Mouse (Mus musculus) testis, adult 2 months (tissue): Measurements from ENCODE around the gene Serinc5. TPM values are rescaled to one million over a fixed set of nuclear protein-coding genes. Genes with fewer than 3 reads are reported as not detected.
"Not testable (repeated sequence)": the region's sequence is repeated elsewhere in the genome, so short reads cannot be mapped to it uniquely, and the experiment has no call there.

Source experiments
- H3K27ac ChIP-seq: fragments of 200-500 bp; 2 replicates; pipeline ENCODE4 v1.5.1; 2012; ENCODE audit warnings: low read depth, low read length; ENCODE audit not compliant: control insufficient read depth, insufficient read depth
- H3K27me3 ChIP-seq: fragments of 200-500 bp; 2 replicates; pipeline ENCODE4 v1.6.1; 2012; ENCODE audit warnings: mild to moderate bottlenecking, low read length, moderate library complexity; ENCODE audit not compliant: control insufficient read depth, insufficient read depth
- H3K36me3 ChIP-seq: fragments of 200-500 bp; 2 replicates; pipeline ENCODE4 v1.6.1; 2012; ENCODE audit warnings: mild to moderate bottlenecking, low read length; ENCODE audit not compliant: control insufficient read depth, insufficient read depth
- H3K4me1 ChIP-seq: fragments of 200-500 bp; 2 replicates; pipeline ENCODE4 v1.6.1; 2012; ENCODE audit warnings: low read length; ENCODE audit not compliant: control insufficient read depth, insufficient read depth
- H3K4me3 ChIP-seq: fragments of 200-500 bp; 2 replicates; pipeline ENCODE4 v1.5.1; 2012; ENCODE audit warnings: low read depth, mild to moderate bottlenecking, low read length, moderate library complexity, mixed read lengths; ENCODE audit not compliant: control insufficient read depth
- CTCF ChIP-seq: fragments of 200-500 bp; IDR thresholded peaks from 2 replicates; pipeline ENCODE4 v1.5.1; 2012; ENCODE audit warnings: low read depth, mild to moderate bottlenecking, inconsistent platforms, low read length, moderate library complexity; ENCODE audit not compliant: control insufficient read depth, insufficient read depth, insufficient replicate concordance
- POLR2A ChIP-seq: fragments of 200-500 bp; IDR thresholded peaks from 2 replicates; pipeline ENCODE4 v1.6.1; 2012; ENCODE audit warnings: low read depth, mild to moderate bottlenecking, inconsistent platforms, low read length, moderate library complexity; ENCODE audit not compliant: control insufficient read depth
- polyA plus RNA-seq: library from polyadenylated mRNA; depleted of rRNA; stranded (reverse); fragments of >200 nt; gene quantifications from 2 replicates; pipeline ENCODE4 v1.2.3, GENCODE M21; 2012

Gene Serinc5
- polyA plus RNA-seq, 1 experiment: 10.1 TPM

- no peak for TF ChIP-seq POLR2A
- no peak for TF ChIP-seq CTCF
- no peak overlapping the region for H3K27ac ChIP-seq
Observed at GRCm38 (mm10) chr13:92681541-92681940, 70.7 kb downstream of the Serinc5 start.

DNA sequence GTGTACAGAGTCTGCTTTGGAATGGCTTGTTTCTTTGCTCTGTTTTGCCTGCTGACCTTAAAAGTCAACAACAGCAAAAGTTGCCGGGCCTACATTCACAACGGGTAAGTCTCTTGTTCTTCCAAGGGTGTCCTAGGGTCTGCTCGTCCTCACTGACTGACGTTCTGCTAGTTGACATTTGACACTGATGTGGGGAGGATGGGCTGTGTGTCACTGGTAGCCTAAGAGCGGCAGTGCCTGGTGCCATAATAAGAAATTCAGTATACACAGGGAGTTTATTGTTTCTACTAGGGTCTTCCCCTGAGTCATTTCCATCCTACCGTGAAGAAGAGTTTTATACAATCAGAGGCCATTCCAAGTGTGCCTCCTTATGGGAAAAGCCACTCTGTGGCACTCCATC lies 71.9 kb downstream of the Serinc5 start:
- Histone ChIP-seq H3K4me3 (no peak overlapping the region), H3K27ac (no peak overlapping the region), H3K27me3 (no peaks in the 10 kb centered on the region), H3K36me3 (no peaks in the 10 kb centered on the region), H3K4me1 (no peaks in the 10 kb centered on the region)
- no peak for TF ChIP-seq POLR2A
- TF ChIP-seq CTCF: no peak

More at GRCm38 (mm10) chr13:92681541-92681940, 70.7 kb downstream of the Serinc5 start:
- H3K36me3 ChIP-seq: no peaks in the 10 kb centered on the region
- no peaks in the 10 kb centered on the region for H3K4me1 ChIP-seq
- no peak overlapping the region for H3K4me3 ChIP-seq
- H3K27me3 ChIP-seq: no peaks in the 10 kb centered on the region

DNA sequence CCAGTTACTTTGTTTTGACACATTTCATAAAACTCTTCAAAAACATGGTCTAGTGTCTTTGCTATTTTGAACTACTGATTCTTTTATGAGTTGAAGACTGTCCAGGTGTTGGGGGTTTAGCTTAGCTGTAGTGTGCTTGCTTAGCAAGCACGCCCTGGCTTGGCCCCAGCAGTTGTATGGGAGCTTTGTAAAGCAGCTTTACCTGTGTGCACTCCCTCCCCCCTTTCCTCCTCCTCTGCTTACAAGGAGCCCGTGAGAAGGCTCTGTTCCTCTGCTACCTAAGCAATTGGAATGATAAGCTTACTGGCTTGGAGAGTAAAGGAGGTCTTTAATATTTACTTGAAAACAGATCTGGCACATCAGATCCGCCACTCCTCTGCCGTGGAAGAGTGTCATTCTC lies 72.6 kb downstream of the Serinc5 start:
- H3K27ac ChIP-seq: no peak overlapping the region
- H3K36me3 ChIP-seq: no peaks in the 10 kb centered on the region
- no peaks in the 10 kb centered on the region for H3K4me1 ChIP-seq
- no peak overlapping the region for H3K4me3 ChIP-seq
- TF ChIP-seq POLR2A: no peak
- no peak for TF ChIP-seq CTCF
- no peaks in the 10 kb centered on the region for H3K27me3 ChIP-seq

DNA sequence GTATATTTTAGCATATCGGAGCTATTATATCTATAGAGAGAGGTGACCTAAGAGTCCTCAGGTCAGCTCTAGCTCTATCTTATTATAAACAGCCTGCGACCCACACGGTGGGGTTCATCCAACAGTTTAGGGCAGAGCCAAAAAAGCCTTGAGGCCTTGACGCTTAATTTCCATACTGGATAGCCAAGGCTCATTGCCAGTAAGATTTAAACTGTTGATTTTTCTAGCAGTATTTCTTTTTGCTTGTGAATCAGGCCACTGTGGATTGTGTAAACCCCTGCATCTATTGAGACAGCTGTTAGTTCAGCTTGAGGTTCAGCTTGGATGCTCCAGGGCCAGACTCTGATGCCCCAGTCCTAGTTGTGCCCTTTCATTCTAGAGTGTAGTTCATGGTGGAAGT lies 73.4 kb downstream of the Serinc5 start:
- Histone ChIP-seq H3K27ac (no peak overlapping the region), H3K4me3 (no peak overlapping the region), H3K36me3 (no peaks in the 10 kb centered on the region), H3K4me1 (no peaks in the 10 kb centered on the region), H3K27me3 (no peaks in the 10 kb centered on the region)
- TF ChIP-seq POLR2A: no peak
- TF ChIP-seq CTCF: no peak

GRCm38 (mm10) chr13:92685273-92685672 lies 74.4 kb downstream of the Serinc5 start:
- H3K27ac ChIP-seq: no peak overlapping the region
- TF ChIP-seq CTCF (no peak), POLR2A (no peak)
- H3K27me3 ChIP-seq: no peaks in the 10 kb centered on the region
- no peak overlapping the region for H3K4me3 ChIP-seq
- H3K4me1 ChIP-seq: no peaks in the 10 kb centered on the region
- no peaks in the 10 kb centered on the region for H3K36me3 ChIP-seq

DNA sequence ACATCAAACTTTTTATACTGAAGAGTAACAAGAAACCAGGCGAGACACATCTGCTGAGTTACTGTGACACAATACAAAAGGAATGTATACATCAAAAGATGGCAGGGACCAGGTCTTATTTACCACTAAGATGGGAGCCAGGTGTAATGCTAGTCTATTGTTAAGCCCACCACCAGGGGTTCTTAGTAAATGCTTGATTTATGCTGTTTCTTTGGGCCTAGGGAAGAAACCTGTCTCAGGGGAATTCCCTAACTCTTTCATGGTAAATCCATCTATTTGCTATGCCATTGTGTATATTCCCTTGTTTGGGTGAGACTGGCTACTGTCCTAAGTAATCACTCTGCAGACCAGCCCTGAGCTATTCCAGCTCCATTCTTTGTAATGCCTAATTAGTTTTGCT lies 76.3 kb downstream of the Serinc5 start:
- not testable (repeated sequence) for H3K36me3 ChIP-seq, H3K27ac ChIP-seq, H3K27me3 ChIP-seq, H3K4me1 ChIP-seq, H3K4me3 ChIP-seq

DNA sequence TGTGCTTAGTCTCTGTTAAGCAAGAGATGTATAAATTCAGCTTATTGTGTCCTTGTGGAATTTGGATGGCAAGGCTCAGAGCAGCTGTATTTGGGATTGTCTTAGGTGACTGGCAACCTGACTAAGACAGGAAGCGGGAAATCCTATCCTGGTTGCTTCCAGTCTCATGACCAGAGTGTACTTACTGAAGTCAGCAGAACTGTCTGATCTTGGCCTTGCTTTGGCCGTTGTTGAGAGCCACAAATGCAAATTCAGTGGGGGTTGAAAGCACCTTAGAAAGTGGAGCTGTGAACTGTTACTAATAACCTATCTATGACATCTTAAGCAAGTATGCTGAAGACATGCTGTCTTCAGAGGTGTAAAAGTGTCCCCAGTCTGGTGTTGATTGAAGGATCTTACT lies 78.2 kb downstream of the Serinc5 start:
- Histone ChIP-seq H3K4me1 (no peaks in the 10 kb centered on the region), H3K27me3 (no peaks in the 10 kb centered on the region), H3K27ac (no peak overlapping the region), H3K4me3 (no peak overlapping the region), H3K36me3 (no peaks in the 10 kb centered on the region)
- TF ChIP-seq CTCF (no peak), POLR2A (no peak)

- Histone ChIP-seq H3K27ac (no peak overlapping the region), H3K36me3 (no peaks in the 10 kb centered on the region), H3K4me1 (no peaks in the 10 kb centered on the region), H3K27me3 (no peaks in the 10 kb centered on the region), H3K4me3 (no peak overlapping the region)
- TF ChIP-seq CTCF (no peak), POLR2A (no peak)
Observed at GRCm38 (mm10) chr13:92693866-92694550, 83.1 kb downstream of the Serinc5 start.
